Mouse (Mus musculus) c-Kit-positive CD71-positive TER-119-positive erythroid progenitor cells, embryonic 14.5 days (primary cell): ENCODE measurements around the gene Gm4969.
"Not testable (repeated sequence)": the region's sequence is repeated elsewhere in the genome, so short reads cannot be mapped to it uniquely, and the experiment has no call there.

ENCODE experiments used
- DNase-seq: peaks from one replicate; pipeline ENCODE4 v3.0.0-alpha.2; 2013; ENCODE audit warnings: low spot score

Gm4969 gene

GRCm38 (mm10) chr7:19118028-19118771 lies at the start of gene Gm4969:
Gene Gm4969 (minus strand): TSS chr7:19118368.
- DNase-seq: no peak

GRCm38 (mm10) chr7:19166990-19167389 lies 48.8 kb upstream of the Gm4969 start:
- no peak for DNase-seq

- DNase-seq: no peak
Observed at GRCm38 (mm10) chr7:19165656-19166423, 47.7 kb upstream of the Gm4969 start, which contains the start of gene Gipr. Gene Gipr (minus strand): TSS chr7:19166127.

GRCm38 (mm10) chr7:19164978-19165377 lies 46.8 kb upstream of the Gm4969 start:
- peak; percentile 69 for DNase-seq

GRCm38 (mm10) chr7:19164189-19164588 lies 46.0 kb upstream of the Gm4969 start:
- DNase-seq: no peak

- no peak for DNase-seq
Observed at GRCm38 (mm10) chr7:19163752-19164151, 45.6 kb upstream of the Gm4969 start.

GRCm38 (mm10) chr7:19162928-19163327 lies 44.8 kb upstream of the Gm4969 start:
- DNase-seq: no peak

- DNase-seq: no peak
Observed at GRCm38 (mm10) chr7:19160115-19160514, 41.9 kb upstream of the Gm4969 start.

- no peak for DNase-seq
Observed at GRCm38 (mm10) chr7:19159411-19159810, 41.2 kb upstream of the Gm4969 start.

GRCm38 (mm10) chr7:19158601-19159000 lies 40.4 kb upstream of the Gm4969 start:
- DNase-seq: no peak

GRCm38 (mm10) chr7:19157160-19157800 lies 39.1 kb upstream of the Gm4969 start:
- DNase-seq: peak; percentile 77

GRCm38 (mm10) chr7:19155825-19156475 lies 37.8 kb upstream of the Gm4969 start:
- DNase-seq: no peak

GRCm38 (mm10) chr7:19154796-19155195 lies 36.6 kb upstream of the Gm4969 start:
- DNase-seq: no peak

- not testable (repeated sequence) for DNase-seq
Observed at GRCm38 (mm10) chr7:19151121-19151520, 33.0 kb upstream of the Gm4969 start.

GRCm38 (mm10) chr7:19149626-19150025 lies 31.5 kb upstream of the Gm4969 start, which contains the start of gene Snrpd2:
Gene Snrpd2 (plus strand): TSS chr7:19149722.
- peak; percentile 96 for DNase-seq

GRCm38 (mm10) chr7:19148875-19149541 lies 30.8 kb upstream of the Gm4969 start, which contains the start of gene Qpctl:
Gene Qpctl (minus strand): TSS chr7:19149291.
- DNase-seq: peak; percentile 99

GRCm38 (mm10) chr7:19148180-19148874 lies 30.2 kb upstream of the Gm4969 start:
- DNase-seq: no peak

- DNase-seq: no peak
Observed at GRCm38 (mm10) chr7:19147497-19148045, 29.4 kb upstream of the Gm4969 start.

GRCm38 (mm10) chr7:19146793-19147192 lies 28.6 kb upstream of the Gm4969 start:
- no peak for DNase-seq

GRCm38 (mm10) chr7:19137380-19137779 lies 19.2 kb upstream of the Gm4969 start:
- DNase-seq: no peak
